Mouse (Mus musculus): ENCODE results near the gene Phactr3. TPM values are rescaled to one million over a fixed set of nuclear protein-coding genes. Genes with fewer than 3 reads are reported as not detected.

The Phactr3 gene
- polyA plus RNA-seq, 1 experiment from 2014 or later = 8.1 TPM

GRCm38 (mm10) chr2:178125427-178125826 lies 6.7 kb downstream of the Phactr3 start:
- Histone ChIP-seq H3K36me3 (no peaks in the 10 kb centered on the region), H3K9me3 (replicated peaks) (no peaks in the 10 kb centered on the region), H3K4me3 (no peak overlapping the region), H3K27me3 (ENCODE audit: low read depth, poor library complexity, severe bottlenecking) (0 out of 2 replicates have a peak, but pooled peaks cover 4% of the 10 kb centered on the region), H3K27ac (no peak overlapping the region), H3K4me1 (peaks cover 33% of the 10 kb centered on the region)
- WGBS = 81% methylated on average over 8 of the region's 8 CpGs
- DNase-seq (ENCODE audit: low spot score) = peak; percentile 23

GRCm38 (mm10) chr2:178126041-178126820 lies 7.5 kb downstream of the Phactr3 start:
- WGBS = 89% methylated on average over 7 of the region's 7 CpGs
- no peak overlapping the region for H3K4me3 ChIP-seq
- H3K4me1 ChIP-seq = peaks cover 25% of the 10 kb centered on the region
- H3K27ac ChIP-seq = no peak overlapping the region
- no peaks in the 10 kb centered on the region for H3K36me3 ChIP-seq
- no peaks in the 10 kb centered on the region for H3K27me3 ChIP-seq (ENCODE audit: low read depth, poor library complexity, severe bottlenecking)
- peak; percentile 18 for DNase-seq (ENCODE audit: low spot score)
- no peaks in the 10 kb centered on the region for H3K9me3 ChIP-seq (replicated peaks)

DNA sequence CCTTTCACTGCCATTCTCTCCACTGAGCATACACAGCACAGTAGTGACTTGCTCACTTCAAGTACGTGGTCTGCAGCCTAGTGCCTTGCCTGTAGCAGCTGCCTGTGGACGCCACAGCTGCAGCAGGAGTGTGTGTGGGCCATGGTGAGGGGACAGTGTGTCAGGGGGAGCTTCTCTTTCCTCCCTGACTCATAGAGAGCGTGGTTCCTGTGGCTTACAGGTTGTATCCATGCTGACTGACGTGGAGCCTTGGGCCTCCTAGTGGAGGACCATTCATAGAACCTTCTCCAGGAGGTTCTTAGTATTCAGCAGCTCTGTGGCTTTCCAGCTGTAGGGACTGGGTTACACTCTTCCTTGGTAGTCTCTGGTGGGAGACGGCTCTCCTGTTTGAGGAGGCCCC lies 9.8 kb downstream of the Phactr3 start:
- DNase-seq (ENCODE audit: low spot score) = peak; percentile 27
- H3K9me3 ChIP-seq (replicated peaks) = no peaks in the 10 kb centered on the region
- WGBS = 75% methylated on average over 5 of the region's 5 CpGs
- H3K4me1 ChIP-seq = peaks cover 1% of the 10 kb centered on the region
- H3K4me3 ChIP-seq = no peak overlapping the region
- no peaks in the 10 kb centered on the region for H3K27me3 ChIP-seq (ENCODE audit: low read depth, poor library complexity, severe bottlenecking)
- no peaks in the 10 kb centered on the region for H3K36me3 ChIP-seq
- H3K27ac ChIP-seq = peak overlapping the region; percentile 36; the same call in 1 of the 2 replicates

DNA sequence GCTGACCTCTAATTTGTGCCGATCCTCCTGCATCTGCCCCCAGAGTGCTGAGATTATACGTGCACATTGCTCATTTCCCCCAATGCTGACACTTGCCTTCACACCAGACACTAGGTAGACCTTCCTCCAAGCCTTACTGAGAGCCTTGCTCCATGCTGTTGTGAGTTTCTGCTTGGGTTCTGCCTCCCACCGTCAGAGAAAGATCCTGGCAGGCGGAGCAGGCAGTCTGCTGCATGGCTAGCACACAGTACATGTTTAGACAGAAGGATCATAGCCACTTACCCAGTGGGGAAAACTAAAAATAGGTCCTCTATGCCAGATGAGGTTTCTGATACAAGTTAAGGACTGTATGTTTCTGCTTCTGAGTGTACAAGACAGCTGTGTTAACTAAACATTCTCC lies 10.4 kb downstream of the Phactr3 start:
- no peaks in the 10 kb centered on the region for H3K4me1 ChIP-seq
- no peaks in the 10 kb centered on the region for H3K36me3 ChIP-seq
- no peaks in the 10 kb centered on the region for H3K27me3 ChIP-seq (ENCODE audit: low read depth, poor library complexity, severe bottlenecking)
- DNase-seq (ENCODE audit: low spot score) = peak; percentile 25
- peak overlapping the region; percentile 36; the same call in 1 of the 2 replicates for H3K27ac ChIP-seq
- no peak overlapping the region for H3K4me3 ChIP-seq
- 75% methylated on average over 4 of the region's 4 CpGs for WGBS
- no peaks in the 10 kb centered on the region for H3K9me3 ChIP-seq (replicated peaks)

DNA sequence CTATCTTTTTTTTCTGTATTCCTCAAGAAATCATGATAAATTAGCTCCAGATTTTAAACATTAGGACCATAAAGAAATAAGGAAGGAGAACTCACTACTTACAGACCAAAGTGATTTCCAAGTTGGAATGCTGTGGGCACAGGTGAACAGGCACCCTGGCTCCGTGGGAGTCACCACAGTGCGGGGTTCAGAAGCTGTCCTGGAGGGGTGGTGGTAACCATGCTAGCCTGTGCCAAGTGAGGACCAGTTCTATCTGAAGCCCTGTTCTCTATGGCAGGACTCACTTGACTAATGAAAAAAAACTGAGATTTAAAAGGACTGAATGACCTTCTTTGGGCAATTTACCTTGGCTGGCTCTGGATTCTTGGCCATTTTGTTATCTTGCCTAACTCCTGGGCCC lies 10.9 kb downstream of the Phactr3 start:
- Histone ChIP-seq H3K4me1 (no peaks in the 10 kb centered on the region), H3K27ac (no peak overlapping the region), H3K27me3 (ENCODE audit: low read depth, poor library complexity, severe bottlenecking) (no peaks in the 10 kb centered on the region), H3K4me3 (no peak overlapping the region), H3K36me3 (no peaks in the 10 kb centered on the region), H3K9me3 (replicated peaks) (no peaks in the 10 kb centered on the region)
- no peak for DNase-seq (ENCODE audit: low spot score)
- WGBS = 90% methylated on average over 2 of the region's 2 CpGs

GRCm38 (mm10) chr2:178130536-178130935 lies 11.8 kb downstream of the Phactr3 start:
- Histone ChIP-seq H3K9me3 (replicated peaks) (no peaks in the 10 kb centered on the region), H3K27me3 (ENCODE audit: low read depth, poor library complexity, severe bottlenecking) (no peaks in the 10 kb centered on the region), H3K4me1 (0 out of 2 replicates have a peak, but pooled peaks cover 1% of the 10 kb centered on the region), H3K4me3 (no peak overlapping the region), H3K36me3 (no peaks in the 10 kb centered on the region), H3K27ac (no peak overlapping the region)
- WGBS = 89% methylated on average over 5 of the region's 5 CpGs
- peak; percentile 22 for DNase-seq (ENCODE audit: low spot score)

- Histone ChIP-seq H3K27ac (no peak overlapping the region), H3K36me3 (no peaks in the 10 kb centered on the region), H3K27me3 (ENCODE audit: low read depth, poor library complexity, severe bottlenecking) (no peaks in the 10 kb centered on the region), H3K9me3 (replicated peaks) (no peaks in the 10 kb centered on the region), H3K4me3 (no peak overlapping the region), H3K4me1 (0 out of 2 replicates have a peak, but pooled peaks cover 6% of the 10 kb centered on the region)
- DNase-seq (ENCODE audit: low spot score) = no peak
- 78% methylated on average over 5 of the region's 5 CpGs for WGBS
Observed at GRCm38 (mm10) chr2:178131011-178131410, 12.2 kb downstream of the Phactr3 start.

DNA sequence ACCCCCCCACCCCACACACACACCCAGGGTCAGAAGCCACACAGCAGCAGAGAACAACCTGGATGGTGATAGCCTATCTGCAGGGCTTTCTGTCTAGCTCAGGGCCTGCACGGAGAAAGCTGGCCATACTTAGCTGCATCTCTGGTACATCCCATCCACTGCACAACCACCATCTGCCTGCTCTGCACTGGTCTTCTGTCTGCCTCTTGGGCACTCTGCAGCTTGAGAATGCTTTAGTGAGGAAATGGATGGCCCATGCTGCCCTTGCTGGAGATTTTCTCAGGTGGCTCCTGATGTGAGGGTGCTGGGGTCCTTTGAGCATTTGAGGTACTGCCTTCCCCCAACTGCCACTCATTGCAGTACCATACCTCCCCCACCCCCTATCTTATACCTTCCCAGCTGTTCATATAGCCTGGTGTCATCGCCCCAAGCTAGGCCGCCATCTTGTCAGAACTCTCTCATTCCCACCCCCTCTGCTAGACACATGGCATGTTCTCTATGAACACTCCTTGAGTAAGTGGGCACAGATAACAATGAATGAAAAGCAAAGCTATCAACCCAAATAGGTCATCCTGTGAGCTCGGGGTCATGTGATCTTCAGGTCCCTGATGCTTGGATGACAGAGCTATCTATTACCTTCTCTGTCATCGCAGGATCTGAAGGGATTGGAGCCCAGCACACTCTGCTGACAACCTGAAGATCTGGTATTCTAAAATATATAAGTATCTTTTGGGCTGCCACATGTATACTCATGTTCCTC lies 13.0 kb downstream of the Phactr3 start:
- H3K4me1 ChIP-seq = 0 out of 2 replicates have a peak, but pooled peaks cover 8% of the 10 kb centered on the region
- no peaks in the 10 kb centered on the region for H3K9me3 ChIP-seq (replicated peaks)
- H3K27ac ChIP-seq = no peak overlapping the region
- no peaks in the 10 kb centered on the region for H3K27me3 ChIP-seq (ENCODE audit: low read depth, poor library complexity, severe bottlenecking)
- no peaks in the 10 kb centered on the region for H3K36me3 ChIP-seq
- peak; percentile 17 for DNase-seq (ENCODE audit: low spot score)
- no peak overlapping the region for H3K4me3 ChIP-seq
- 93% methylated on average over 5 of the region's 5 CpGs for WGBS

GRCm38 (mm10) chr2:178135713-178136112 lies 16.9 kb downstream of the Phactr3 start:
- H3K27me3 ChIP-seq (ENCODE audit: low read depth, poor library complexity, severe bottlenecking) = no peaks in the 10 kb centered on the region
- H3K27ac ChIP-seq = no peak overlapping the region
- H3K36me3 ChIP-seq = no peaks in the 10 kb centered on the region
- no peaks in the 10 kb centered on the region for H3K9me3 ChIP-seq (replicated peaks)
- DNase-seq (ENCODE audit: low spot score) = no peak
- H3K4me3 ChIP-seq = no peak overlapping the region
- peaks cover 12% of the 10 kb centered on the region for H3K4me1 ChIP-seq
- 48% methylated on average over 4 of the region's 4 CpGs for WGBS

GRCm38 (mm10) chr2:178137518-178137917 lies 18.7 kb downstream of the Phactr3 start:
- 13% methylated on average over 3 of the region's 3 CpGs for WGBS
- no peak overlapping the region for H3K27ac ChIP-seq

DNA sequence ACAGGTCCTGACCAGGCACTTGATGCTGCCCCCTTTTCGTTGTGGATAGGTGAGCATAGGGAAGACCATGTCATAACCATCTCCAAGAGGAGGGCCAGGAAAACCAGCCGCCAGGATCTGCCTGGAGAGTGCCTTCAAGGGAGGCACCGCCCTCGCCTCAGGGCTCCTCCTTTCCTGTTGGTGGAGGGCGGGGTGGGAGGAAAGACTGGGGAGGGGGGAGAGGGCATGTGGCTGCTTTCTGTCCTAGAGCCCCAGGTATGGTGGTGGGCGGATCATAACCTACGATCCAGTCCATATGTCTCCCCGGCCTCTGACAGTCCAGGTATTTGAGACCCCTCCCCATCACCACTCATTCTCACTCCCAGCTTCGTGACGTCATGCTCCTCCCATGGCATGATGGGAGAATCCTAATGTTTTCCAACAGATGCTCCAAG lies 22.7 kb downstream of the Phactr3 start:
- H3K4me1 ChIP-seq = peaks cover 47% of the 10 kb centered on the region
- H3K36me3 ChIP-seq = no peaks in the 10 kb centered on the region
- peak overlapping the region; percentile 90; the same call in 1 of the 2 replicates for H3K27ac ChIP-seq
- no peak for DNase-seq (ENCODE audit: low spot score)
- H3K9me3 ChIP-seq (replicated peaks) = no peaks in the 10 kb centered on the region
- H3K27me3 ChIP-seq (ENCODE audit: low read depth, poor library complexity, severe bottlenecking) = peaks cover 17% of the 10 kb centered on the region
- WGBS = 6% methylated on average over 10 of the region's 10 CpGs
- peak overlapping the region; percentile 59 for H3K4me3 ChIP-seq

More at GRCm38 (mm10) chr2:178137518-178137917, 18.7 kb downstream of the Phactr3 start:
- peaks cover 30% of the 10 kb centered on the region for H3K4me1 ChIP-seq
- H3K36me3 ChIP-seq = no peaks in the 10 kb centered on the region
- DNase-seq (ENCODE audit: low spot score) = peak; percentile 78
- H3K27me3 ChIP-seq (ENCODE audit: low read depth, poor library complexity, severe bottlenecking) = peaks cover 13% of the 10 kb centered on the region
- H3K4me3 ChIP-seq = no peak overlapping the region
- no peaks in the 10 kb centered on the region for H3K9me3 ChIP-seq (replicated peaks)

DNA sequence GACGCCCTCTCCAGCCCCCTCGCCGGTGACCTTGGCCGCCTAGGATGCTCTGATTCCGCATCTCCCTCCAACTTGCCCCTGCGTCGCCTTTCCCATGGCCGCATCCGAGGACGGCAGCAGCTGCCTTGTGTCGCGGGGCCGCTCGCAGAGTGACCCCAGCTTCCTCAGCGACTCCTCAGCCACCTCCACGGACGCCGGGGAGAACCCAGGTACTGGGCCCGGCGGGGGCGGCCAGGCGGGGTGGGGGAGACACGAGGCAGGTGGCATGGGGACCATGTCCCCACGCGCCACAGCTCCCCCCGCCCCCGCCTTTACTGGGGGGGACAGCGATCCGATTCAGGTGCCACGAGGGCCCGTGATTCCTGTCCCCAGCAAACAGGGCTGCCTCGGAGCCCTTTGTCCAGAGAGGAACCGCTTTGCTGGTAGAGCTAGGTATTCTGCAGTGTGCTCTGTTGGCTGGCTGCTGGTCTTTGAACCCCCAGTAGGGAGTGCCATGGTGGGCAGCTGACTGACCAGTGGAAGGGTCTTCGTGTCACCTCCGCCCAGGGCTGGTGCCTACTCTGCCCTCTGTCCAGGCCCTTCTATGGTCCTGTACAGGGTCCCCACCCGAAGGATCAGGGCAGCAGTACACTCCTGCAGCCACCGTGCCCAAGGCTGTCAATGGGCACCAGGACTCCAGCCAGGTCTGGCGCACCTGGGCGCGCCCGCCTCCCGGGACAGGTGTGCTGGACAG lies 23.7 kb downstream of the Phactr3 start:
- peak overlapping the region; percentile 59 for H3K4me3 ChIP-seq
- 10% methylated on average over 42 of the region's 42 CpGs for WGBS
- peak overlapping the region; percentile 90 for H3K27ac ChIP-seq
- H3K9me3 ChIP-seq (replicated peaks) = no peaks in the 10 kb centered on the region
- H3K36me3 ChIP-seq = no peaks in the 10 kb centered on the region
- peaks cover 17% of the 10 kb centered on the region for H3K27me3 ChIP-seq (ENCODE audit: low read depth, poor library complexity, severe bottlenecking)
- H3K4me1 ChIP-seq = peaks cover 47% of the 10 kb centered on the region
- DNase-seq (ENCODE audit: low spot score) = peak; percentile 64

All from limb, embryonic 10.5 days (tissue).